Mouse (Mus musculus) heart, adult 18-20 months (tissue): Measurements from ENCODE around the gene Smagp. TPM values are rescaled to one million over a fixed set of nuclear protein-coding genes. Genes with fewer than 3 reads are reported as not detected.
A peak's percentile ranks its signal among the peaks of the same experiment; 100 is the strongest.

ENCODE experiments used
- DNase-seq, 2 experiments: peaks; one replicate each; pipeline ENCODE4 v3.0.0; 2021 to 2022; ENCODE audit warnings: mixed read lengths in 1 of 2
- long read RNA-seq, 2 experiments: library from polyadenylated mRNA; stranded (forward); transcript quantifications; one replicate each; pipeline ENCODE4 v2.0.0; 2021
- total RNA-seq, 2 experiments: library from RNA; stranded (reverse); gene quantifications; 2 replicates each; pipeline ENCODE4 v1.2.3; 2021

The Smagp gene
- total RNA-seq: 10 to 100 TPM; 11.3 to 18.5 TPM
- long read RNA-seq, experiment 1, partial matches to known transcripts: 1 of 7 reads
- long read RNA-seq, experiment 1, other reads (novel, unspliced or antisense): 0 of 7 reads
- long read RNA-seq, experiment 2, partial matches to known transcripts: 0 of 4 reads
- long read RNA-seq, experiment 2, other reads (novel, unspliced or antisense): 1 of 4 reads

DNA sequence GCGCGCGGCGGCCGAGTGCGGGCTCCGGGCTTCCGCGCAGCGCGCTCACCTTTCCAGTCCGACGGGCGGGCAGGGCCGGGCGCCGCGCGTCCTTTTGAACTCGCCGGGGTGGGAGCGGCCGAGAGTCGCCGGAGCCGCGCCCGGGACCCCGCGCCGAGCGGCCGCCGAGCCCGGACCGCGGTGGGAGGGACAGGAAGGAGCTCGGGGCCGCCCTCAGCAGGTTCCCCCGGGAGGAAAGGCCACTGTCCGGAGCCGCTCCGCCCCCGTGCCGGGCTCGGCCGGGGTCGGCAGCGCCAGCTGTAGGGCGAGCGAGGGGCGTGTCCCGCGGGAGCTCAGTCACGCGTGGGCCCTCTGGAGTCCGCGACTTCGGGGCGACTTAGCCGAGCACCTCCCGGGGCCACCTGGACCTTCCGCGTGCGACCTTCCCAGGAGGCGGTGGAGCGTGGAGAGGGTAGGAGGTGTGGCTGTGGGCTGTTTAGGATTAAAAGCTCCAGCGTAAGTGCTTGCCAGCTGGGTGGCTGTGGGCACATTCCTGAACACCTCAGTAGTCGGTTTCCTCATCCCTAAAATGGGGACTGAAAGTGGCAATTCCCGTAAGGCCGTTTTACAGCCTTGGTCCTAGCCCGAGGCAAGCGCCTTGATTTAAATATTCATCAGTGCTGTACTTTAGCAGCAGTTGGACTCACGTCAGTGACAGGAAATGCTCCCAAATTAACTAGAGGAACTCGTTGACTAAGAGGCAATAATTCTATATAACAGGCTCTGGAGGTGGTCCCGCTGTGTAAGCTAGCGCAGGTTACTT lies at the start of gene Smagp:
Gene Smagp, minus strand, starts transcription at position 241 of the 802 bp plus-strand sequence.
- DNase-seq: peak; percentile 67 to 85

DNA sequence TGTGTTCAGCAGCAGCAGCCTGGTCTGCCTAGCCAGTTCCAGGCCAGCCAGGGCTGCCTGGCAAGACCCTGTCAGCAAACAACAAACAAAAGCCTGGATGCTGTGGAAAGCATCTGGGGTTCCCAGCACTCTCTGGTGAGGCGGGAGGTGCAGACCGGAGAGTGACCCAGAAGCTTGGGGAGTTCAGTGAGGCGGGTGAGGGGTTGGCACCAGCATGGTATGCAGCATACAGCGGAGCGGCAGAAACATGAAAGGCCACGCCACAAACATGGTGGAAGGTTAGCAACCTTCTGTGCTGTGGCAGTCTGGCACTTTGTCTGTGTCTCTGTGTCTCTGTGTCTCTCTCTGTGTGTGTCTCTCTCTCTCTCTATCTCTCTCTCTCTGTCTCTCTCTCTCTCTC lies 49.7 kb upstream of the Smagp start:
- no peak for DNase-seq

DNA sequence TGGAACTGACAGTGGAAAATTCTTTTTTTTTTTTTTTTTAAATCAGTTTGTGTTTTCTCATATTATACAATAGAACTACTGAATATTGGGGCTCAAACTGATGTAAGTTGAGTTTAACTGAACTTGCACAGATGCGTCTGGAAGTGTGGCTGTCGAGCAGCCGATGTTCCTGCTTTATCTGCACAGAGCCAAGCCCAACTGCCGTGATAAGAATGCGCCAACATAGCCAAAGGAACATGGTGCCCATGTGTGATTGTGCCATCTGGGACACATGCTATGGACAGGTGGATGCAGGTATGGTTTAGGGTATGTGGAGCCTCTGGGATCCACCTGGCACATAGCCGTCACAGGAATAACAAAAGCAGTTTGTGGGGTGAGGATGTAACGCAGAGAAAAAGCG lies 49.1 kb upstream of the Smagp start:
- no peak for DNase-seq

DNA sequence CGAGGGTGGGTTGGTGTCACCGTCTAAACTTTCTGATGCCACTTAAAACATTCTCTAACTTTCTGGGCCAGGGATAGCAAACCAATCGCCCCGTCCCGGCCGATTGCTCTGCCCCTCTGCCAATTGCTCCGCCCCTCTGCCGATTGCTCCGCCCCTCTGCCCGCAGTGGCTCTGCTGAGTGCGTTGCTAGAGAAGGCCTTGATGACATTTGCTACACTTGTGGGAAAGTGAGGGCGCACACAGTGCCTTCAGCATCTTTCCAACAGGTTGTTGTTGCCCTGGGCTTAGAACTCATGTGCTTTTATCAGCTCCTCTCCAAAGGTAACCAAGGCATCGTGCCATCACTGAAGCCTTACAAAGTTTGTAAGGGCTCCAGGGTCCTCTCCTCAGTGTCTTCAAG lies 48.5 kb upstream of the Smagp start:
- no peak for DNase-seq

DNA sequence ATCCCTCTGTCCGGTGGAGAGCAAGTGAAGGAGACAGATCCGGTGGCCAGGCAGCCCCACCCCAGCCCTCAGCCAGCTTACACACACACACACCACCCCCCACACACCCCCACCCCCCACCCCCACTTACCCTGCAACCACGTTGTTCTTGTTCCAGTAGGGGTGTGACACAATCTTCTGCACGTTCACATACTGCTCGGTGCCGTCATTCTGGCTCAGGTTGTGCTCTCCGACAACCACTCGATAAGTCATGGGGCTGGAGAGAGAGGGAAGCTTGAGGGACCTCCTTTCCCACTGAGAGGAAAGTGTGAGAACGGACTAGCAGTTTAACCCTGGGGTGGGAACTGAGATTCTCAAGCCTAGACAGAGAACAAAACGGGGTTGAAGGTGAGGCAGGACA lies 47.7 kb upstream of the Smagp start:
- DNase-seq: no peak

DNA sequence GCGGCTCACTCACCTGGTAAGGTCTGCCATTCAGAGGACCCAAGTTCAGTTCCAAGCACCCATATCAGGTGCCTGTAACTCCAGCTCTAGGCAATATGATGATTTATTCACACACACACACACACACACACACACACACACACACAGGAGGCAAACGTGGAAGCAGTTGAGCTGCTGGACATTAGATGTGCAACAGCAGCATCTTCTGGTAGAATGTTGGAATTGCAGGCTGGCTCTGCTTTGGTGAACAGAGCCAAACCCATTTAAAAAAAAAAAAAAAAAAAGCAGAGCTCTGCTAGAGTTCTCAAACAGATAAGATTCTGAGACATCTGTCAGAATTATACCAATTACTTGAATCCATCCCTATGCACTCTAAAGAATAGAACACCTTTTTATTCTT lies 46.3 kb upstream of the Smagp start:
- DNase-seq: peak; percentile 75 to 89

DNA sequence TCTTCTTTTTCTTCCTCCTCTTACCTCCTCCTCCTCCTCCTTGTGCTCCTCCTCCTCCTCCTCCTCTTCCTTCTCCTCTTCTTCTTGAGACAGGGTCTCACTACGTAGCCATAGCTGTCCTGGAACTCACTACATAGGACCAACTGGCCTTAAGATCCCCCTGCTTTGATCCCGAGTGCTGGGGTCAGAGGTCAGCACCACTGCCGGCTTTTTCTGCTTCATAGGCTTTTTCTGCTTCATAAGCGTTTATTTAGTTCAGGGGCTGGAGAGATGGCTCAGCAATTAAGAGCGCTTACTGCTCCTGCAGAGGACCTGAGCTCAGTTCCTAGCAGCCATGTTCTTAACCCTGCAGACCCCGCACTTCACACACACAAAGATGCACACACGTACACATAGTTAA lies 45.0 kb upstream of the Smagp start:
- DNase-seq: no peak

DNA sequence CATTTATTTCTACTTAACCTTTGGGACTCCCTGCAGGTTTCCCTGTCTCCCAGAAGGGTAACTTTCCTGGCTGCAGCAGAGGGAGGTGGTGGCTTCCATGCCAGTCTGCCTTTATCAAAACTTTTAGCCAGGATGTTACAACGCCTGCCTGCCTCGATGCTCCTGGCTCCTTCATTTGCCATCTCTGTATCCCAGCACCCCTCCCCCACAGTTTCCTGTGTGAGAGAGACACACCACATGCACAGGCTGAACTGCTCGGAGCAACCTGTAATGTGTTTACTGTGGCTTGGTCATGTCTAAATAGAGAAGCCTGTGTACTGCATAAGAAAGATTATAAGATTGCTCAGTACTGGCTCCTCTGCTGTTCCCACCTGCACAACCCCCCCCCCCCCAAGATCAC lies 43.6 kb upstream of the Smagp start:
- no peak for DNase-seq

DNA sequence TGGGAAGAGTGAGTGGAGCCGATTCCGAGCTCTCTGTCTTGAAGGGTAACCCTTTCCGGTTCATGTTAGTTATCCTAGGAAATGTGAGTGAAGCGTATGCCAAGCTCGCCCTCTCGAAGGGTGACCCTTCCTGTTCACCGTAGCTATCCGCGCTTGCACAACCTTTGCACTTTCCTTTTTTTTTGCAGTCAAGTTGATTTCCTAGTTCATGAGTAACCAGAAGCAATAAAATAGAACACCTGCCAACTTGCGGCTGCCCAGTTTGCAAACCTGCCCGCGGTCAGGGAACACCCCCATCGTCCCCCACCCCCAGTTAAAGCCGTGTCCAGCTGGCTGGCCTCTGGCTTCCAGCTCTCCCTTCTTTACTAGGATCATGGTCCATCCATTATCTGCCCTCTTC lies 42.3 kb upstream of the Smagp start:
- DNase-seq: no peak

DNA sequence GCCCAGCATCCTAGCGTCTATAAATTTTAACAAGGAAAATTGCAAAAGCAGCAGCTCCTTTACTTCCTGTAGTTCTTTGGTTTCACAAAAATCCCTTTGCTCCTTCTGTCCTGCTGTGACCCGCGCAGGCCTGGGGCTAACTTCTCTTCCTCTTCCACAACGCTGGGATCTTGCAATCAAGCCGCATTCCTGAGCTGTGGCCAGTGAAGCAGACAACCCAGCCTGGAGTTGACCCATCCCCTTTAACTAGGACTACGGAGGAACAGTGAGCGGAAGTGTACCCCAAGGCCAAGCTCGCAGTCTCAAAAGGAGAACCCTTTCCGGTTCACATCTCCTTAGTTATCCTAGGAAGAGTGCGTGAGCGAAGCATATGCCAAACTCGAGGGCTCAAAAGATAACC lies 41.8 kb upstream of the Smagp start:
- peak in 1 of 2 experiments; percentile 25 for DNase-seq

DNA sequence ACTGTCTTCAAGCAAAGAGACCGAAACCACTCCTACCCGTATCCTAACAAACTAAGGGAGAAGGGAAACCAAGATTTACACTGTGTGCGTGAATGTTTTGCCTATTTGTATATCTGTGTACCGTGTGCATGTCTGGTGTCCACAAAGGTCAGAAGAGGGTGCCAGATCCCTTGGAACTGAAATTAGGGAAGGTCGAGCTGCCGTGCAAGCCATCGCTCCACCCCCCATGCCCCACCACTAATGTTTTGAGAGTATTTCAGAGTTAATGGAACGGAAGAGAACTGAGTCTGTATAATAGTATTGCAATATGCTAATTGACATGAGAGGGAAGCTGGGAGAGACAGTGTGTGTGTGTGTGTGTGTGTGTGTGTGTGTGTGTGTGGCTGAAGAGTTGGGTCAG lies 40.9 kb upstream of the Smagp start:
- no peak for DNase-seq

DNA sequence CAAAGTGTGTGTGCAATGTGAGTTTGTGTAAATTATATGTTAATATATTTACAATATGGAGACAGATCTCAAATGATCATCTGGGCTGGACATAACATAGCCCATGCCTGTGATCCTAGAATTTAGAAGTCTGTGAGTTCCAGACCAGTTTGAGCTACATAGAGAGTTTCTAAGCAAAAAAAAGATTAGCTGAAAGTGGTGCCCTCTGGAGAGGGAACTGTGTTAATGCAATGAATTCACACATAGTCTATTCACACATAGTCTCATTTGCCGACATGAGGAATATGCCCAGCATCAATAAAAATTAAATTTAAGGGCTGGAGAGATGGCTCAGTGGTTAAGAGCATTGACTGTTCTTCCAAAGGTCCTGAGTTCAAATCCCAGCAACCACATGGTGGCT lies 39.8 kb upstream of the Smagp start:
- DNase-seq: no peak

DNA sequence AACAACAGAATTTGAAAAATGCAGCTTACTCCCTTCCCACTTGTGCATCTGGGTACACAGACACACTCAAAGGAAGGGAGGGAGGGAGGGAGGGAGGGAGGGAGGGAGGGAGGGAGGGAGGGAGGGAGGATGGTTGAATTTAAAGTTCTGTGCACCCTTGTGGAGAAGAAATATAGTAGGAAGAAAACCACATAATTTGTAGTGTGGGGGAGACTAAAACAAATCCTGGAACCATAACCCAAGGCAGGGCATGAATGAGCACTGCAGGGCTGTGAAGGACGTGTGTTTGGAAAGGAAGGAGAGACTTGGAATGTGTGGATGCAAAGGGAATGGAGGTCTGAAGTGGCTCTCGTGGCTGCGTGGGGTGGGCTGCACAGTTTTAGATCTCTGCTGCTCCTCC lies 38.7 kb upstream of the Smagp start:
- DNase-seq: no peak

DNA sequence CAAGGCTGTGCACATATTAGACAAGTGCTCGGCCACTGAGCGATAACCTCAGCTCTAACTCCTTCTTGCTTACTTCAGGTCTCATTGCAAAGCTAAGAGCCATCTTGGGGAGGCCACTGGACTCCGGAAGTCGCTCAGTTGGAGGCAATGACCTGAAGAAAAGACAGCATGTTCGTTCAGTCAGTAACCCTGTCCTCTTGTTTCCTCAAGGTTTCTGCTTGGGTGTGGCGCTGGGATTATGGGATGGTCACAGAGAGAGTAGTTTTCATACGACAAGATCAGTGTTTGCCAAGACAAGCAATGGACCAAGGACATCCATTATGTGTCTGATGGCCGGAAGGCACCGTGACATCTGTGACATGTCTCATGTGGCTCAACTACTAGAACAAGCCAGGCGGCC lies 37.8 kb upstream of the Smagp start:
- no peak for DNase-seq

DNA sequence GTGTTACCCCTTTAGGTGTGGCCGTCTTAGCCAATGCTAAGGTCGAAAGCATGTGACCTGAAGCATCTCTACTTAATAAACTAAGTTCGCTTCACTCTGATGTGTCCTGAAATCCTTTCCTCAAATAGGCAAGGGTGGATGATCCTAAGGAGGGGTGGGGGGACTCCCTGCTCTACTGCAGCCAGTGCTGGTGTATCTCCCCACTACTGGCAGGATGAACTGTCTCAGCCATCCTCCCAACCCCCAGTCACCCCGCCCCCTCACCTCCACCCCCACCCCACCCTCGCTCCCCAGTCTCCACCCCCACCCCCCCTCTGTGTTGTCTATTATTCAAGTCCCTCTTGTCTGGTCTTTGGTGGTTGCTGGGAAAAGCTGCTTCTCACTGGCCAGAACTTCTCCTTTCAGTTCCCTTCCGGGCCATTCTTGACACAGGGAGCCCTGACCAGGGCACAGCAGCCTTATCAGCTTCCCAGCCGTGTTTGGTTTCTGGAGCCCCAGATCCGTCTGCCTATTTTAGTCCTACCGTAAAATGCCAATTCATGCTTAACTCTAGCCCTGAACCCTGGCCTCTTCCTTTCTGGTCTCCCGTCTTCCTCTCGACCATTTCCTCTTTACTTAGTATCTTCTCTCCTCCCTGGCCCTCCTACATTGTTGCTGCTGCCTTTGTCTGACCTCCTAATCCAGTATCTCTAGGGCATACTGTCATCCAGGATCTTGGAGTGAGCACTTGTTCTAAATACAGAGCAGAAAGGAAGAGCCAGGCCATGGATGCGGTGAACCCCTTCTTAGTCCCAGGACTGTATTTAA lies 37.0 kb upstream of the Smagp start:
- peak in 1 of 2 experiments; percentile 57 for DNase-seq

DNA sequence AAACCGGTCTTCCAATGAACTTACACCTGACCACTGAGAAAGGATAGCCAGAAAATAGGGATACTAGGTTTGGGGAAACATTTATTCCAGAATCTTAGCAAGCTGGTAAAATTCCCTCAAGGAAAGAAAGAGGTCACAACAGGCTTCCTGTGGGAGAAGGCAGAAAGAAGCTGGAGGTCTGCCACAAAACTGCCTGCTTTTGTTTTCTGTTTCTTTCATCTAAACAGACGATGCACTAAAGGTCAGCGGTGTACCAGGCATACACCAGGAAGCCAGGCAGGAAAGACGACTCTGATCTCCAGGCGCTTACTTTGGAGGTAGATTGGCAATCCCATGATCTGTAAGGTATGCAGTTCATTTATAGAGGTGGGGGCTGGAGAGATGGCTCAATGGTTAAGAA lies 34.1 kb upstream of the Smagp start:
- no peak for DNase-seq

DNA sequence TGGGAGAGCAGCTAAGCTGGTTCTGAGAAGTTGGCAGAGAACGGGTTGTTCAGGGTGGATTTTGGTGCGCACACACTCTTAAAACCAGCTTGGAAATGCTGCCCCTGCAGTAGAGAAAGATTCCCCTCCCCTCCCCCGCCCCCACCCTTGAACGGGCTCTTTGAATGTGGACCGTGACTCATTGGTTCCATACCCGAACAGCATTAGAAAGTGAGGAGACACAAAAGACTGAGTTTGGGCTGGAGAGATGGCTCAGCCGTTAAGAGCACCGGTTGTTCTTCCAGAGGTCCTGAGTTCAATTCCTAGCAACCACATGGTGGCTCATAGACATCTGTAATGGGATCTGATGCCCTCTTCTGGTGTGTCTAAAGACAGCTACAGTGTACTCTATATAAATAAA lies 33.3 kb upstream of the Smagp start:
- DNase-seq: no peak

DNA sequence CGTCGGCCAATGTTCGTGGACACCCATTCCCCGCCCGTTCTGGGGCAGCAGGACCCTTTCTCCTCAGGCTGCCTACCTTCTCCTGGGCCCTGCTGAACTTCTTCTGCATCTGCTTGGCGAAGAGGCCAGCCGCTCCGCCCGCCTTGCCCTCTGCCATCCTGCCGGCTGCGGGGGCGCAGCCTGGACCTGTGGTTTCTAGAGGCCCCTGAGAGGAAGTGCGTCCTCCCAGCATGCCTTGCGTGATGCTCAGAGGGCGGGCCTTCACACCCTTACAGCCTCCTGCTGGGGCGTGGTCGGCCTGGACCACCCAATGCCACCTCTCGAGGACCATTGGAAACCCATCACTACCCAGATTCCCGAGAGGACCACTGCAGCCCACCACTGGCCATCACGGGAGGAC lies 32.6 kb upstream of the Smagp start, which contains the start of gene Bin2:
Gene Bin2, minus strand, starts transcription at position 217 of the 400 bp plus-strand sequence.
- DNase-seq: peak; percentile 34 to 66

DNA sequence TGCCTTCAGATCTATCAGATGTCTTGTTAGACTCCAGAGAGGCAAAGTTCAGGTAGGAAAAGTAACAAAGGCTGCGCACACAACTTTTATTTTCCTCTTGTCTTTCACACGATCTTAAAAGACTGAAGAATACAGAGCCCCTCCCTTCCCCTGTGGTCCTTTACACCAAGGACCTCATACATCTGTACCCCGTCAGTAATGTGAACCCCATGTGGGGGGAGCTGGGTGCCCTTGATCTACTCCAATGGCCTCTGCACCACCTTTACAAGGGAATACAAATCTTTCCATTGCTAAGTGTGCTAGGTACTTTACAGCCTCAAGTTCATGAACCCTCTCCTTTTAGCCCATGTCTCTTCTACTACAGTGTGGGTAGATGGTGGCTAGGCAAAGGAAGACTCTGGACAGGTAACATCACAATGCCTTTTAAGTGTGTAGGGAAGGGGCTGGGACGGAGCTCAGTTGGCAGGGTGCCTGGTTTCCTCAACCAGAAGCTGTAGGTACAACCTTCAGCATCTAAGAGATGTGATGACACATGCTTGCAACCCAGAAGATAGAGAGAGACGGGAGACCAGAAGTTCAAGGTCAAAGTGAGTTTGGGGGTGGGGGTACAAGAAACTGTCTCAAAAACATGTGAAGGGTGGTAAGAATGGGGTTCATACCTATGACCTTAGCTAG lies 31.3 kb upstream of the Smagp start:
- no peak for DNase-seq

DNA sequence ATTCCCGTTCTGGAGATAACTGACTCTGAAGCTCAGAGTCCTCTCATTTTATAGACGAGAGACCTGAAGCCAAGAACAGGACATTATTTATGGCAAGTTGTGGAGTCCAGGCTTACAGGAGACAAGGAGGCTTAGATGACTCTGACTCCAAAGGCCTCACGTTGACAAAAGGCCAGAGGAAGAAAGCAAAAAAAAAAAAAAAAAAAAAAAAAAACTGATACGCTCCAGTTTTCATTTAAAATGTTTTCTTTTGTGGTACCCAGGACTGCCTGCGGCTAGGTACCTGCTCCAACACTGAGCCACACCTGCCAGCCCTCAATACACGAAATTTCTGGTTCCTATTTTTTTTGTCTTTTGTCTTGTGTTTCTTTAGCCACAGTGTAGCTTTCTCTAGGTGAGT lies 30.7 kb upstream of the Smagp start:
- DNase-seq: no peak

DNA sequence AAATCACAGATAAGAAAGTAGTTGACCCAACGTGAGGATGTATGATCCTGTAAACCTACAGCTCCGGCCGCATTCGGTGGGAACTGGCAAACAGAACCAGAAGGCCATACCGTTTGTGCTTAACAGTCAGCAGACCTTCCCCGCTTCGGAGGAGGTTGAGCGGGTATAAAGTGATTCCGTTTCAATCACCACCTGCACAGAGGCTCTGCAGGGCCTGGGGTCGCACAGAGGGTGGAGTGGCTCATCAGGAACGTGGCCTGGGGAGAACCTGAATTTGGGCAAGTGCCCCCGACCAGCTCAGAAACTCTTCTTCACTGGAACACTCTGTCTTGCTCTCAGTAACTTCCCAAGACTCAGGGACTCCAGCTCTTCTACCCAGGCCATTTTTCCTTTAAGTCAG lies 30.1 kb upstream of the Smagp start:
- no peak for DNase-seq

DNA sequence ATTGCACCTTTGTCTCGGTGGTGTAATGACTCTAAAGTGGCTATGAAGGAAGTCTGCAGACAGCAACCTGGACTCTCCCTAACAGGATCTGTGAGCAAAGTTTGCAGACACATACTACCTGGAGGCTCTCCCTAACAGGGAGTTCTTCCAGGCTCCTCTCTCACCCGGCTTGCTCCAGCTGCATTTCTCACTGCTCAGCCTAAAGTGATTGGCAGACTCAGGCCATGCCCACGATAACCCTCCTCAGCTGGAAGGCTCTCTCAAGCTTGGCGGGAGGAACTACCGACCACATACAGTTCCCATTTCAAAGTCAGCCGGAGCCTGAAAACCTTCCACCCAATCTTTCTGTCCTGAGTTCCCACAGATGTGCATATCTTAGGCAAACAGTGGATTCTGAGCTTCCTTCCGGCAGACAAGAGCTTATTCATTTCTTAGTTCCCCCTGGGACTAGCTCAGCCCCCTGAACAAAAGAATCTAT lies 29.5 kb upstream of the Smagp start:
- peak; percentile 32 to 40 for DNase-seq
